Mouse (Mus musculus) thymus, postnatal 36 days (tissue): ENCODE results near the gene Taf1a.
"Not testable (repeated sequence)": the region's sequence is repeated elsewhere in the genome, so short reads cannot be mapped to it uniquely, and the experiment has no call there.

Experiments
- DNase-seq, 2 experiments: peaks; one replicate each; pipeline ENCODE4 v3.0.0; 2022; ENCODE audit warnings: mixed read lengths in 2 of 2

Taf1a gene

DNA sequence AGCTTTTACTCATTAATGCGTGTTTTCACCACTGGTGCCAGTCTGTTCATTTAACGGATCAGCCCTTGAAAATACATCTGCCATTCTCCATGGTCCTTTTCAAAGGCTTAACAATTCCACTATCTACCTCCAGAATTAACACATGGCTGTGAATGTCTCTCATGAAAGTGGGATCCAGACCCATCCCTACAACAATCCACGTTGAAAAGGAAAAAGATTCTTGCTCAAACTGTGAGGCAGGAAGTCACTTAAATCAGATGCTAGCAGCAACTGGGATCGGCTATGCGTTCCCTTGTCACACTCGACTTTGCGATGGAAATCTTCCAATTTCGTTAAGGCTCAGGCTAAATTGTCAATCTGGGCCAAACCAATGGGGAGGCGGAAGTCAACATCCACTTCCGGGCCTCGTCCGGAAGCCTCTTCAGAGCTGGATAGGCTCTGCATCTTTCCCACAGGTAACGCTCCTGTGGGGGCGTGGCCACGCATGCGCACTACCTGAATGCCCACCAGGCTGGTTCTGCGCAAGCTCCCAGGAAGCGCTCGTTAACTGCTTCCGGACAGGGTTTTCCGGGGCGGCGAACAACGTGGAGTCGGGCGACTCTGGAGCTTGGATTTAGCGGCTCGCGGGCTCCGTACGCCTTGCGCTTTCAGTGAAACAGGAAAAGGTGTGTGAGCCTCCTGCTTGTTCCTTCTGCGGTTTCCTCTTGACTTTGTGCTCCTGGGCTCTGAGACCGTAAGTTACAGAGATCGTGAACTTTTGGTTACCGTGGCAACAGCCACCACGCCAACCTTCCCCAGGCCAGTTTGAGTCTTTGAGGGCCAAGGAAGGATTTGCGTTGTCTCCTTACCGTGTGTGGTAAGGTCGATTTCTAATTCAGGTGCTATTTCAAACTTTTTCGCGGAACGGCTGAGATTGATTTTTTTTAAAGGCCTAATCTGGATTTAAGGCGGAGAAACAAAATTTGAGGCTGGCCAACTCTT is at the start of gene Taf1a:
Gene Taf1a, plus strand, starts transcription at position 556 of the 981 bp plus-strand sequence.
- DNase-seq: peak; percentile 89 to 94

DNA sequence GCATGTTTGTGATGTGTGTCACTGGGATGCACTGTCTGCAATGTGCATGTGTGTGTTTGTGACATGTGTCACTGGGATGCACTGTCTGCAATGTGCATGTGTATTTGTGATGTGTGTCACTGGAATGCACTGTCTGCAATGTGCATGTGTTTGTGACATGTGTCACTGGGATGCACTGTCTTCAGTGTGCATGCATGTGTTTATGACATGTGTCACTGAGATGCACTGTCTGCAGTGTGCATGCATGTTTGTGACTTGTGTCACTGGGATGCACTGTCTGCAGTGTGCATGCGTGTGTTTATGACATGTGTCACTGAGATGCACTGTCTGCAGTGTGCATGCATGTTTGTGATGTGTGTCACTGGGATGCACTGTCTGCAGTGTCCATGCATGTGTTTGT is 45.9 kb upstream of the Taf1a start:
- not testable (repeated sequence) for DNase-seq

DNA sequence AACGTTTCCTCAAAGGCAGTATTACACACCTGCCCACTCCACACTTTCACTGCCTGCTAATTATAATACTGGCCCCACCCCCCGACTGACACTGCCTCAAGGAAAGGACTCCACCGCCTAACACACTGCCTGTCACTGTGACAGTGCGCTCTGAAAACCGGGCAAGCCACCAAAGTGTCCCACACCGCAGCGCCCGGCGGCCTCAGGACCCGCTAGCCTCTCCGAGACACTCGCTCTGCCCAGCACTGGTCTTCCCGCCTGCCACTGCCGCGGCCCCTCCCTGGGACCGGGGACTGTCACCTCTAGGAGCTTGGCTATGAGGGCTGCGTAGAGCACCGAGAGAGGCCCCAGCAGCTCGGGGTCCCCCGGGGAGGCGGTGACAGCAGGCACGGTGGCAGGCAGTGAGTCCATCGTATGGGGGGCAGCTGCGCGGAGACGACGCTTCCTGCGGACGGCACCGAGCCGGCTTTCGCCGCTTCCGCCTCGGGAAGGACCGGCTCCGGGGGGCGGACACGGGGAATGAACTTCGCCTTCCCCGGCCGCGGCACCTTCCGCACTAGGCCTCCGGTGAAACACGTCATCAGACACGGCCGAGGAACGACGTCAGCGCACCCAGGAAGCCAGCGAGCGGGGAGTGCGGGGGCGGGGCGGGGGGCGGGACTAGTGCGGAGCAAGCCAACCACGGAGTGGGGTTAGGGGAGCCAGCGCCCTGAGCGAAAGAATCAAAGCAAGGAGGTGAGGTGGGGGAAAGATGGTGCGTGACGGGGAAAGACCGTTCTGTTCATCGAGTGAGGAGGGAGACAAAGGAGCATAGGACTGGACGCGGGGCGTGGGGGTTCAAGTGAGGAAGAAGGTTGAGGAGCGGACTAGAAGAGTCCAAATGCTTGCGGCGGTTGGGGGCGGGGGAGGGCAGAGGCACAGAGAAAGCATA is 43.6 kb upstream of the Taf1a start:
- DNase-seq: peak; percentile 86 to 90

DNA sequence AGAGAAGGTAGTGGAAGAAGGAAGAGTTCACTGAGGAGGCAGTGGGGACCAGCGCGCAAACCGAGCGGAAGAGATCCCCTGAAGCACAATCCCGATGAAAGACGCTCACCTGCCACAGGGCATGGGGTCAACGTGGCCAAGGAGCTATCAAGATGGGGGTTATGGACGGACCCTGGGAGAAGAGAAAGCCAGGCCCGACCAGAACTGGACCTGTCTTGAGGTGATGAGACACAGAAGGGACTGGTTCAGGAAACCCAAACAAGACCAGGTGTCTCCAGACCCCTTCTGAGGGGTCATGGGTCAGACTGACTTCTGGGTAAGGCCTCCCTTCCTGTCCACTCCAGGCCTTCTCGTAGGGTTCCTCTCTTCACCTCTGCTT is 43.0 kb upstream of the Taf1a start:
- DNase-seq: no peak

DNA sequence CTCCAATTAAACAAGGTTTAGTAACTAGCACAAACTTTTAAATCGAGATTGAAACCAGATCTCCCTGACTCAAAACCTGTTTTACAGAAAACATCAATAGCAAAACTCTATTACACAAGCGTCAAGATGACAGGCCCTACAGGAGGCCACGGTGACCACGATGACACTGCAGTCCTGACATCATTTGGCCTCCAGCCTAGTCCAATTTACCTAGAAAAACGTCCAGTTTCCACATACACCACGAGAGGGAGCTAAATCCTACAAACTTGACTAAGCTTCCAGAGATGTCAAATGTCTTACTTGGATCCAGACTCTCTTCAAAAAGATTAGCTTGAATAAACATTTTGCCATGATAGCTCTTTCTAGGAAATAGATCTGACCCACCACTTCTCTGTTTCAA is 38.9 kb upstream of the Taf1a start:
- peak in 1 of 2 experiments; percentile 14 for DNase-seq

DNA sequence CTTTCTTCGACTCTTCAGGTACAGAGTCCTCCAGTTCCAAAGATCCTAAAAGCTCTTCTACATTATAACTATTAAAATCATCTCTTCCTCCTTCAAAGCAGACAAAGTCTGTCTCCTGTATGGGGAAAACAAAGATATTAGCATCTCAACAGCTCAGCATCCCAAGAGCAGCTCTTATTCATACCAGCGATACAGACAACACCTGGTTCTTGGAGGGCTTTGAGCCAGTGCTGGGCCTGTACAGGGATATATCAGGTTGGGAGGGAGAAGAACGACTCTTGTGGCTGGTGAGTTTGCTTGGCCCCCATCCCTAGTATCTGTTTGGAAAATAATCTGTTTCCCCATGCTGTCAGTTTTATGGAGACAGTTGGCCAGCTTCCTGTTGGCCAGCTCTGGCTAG is 29.9 kb upstream of the Taf1a start:
- DNase-seq: no peak

DNA sequence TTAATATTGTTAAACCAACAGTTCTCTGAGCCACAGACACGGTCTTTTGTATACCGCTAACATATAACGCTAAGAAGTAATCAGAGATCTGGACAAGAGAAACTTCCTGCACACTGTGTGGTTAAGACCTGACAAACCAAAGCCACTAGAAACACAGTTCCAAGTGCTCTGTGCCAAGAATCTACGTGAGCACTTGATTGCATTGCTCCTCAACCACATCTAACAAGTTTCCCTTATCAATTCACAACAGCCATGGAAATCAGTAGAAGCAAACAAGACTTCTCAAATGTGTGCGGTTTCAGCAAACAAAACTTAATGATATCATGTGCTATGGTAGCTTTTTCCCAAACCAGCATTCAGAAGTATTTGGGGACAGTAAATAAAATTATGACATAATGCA is 26.5 kb upstream of the Taf1a start:
- no peak for DNase-seq

DNA sequence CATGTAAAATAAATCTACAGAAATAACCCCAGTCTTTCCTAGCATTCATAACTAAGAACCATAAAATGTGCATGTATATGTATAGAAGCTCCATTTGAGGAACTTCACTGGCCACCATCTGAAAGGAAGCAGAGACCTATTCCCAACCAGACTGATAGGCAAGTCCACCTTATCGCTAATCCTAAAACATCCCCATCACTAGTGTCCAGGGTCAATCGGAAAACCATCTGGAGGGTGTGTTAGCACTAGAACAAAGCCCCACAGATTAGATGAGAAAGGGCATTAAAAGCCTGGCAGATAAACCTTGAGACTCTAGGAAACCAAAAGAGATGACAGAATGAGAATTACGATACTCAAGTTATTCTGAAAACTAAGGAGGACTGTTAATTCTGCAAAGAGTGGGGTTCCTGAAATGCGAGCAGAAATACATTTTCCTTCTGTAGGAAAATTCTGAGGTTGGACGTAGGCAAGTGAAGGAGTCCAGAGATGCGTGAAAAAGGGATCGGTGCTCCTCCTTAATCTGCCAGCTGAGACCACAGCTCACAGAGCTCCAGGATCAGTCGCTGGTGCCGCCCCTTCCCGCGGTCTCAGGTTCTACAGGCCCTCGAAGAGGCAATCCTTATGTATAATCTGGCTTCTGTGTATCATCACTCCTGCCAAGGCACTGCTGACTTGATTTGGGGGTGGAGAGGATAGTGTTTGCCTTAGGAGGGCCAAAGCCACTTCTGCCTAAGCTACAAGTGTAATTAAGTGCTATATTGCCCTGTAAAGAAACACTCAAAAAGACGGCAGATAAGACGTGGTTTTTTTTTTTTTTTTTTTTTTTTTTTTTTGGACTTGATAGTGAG is 25.8 kb upstream of the Taf1a start:
- no peak for DNase-seq

DNA sequence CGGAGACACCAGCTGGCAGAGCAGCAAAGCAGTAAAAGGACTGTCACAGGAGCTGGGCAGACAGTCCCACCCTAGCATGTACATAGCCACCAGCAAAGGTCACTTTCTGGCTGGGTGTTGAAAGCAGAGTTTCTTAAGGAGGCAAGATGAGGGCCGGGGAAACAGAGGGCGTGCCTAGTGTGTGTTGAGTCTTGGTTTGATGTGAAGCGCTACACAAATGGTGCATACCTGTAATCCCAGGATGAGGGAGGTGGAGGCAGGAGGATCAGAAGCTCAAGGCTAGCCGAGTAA is 25.3 kb upstream of the Taf1a start:
- DNase-seq: no peak

DNA sequence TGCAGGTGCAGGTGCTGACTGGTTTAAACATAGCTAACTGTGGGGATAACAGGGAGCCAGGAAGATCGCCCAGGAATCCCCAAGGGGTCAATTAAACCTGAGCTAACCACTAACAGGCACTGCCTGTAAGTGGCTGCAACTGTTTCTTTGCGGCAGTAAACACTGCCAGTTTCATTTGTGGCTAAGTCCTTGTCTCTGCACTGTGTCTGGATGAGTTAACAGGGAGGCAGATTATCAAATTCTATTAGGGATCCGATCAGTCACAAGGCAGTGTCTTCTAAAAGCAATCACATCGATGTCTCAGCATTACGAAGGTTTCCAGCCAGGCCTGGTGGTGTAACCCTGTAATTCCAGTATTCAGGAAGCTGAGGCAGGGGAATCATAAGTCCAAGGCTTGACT is 22.4 kb upstream of the Taf1a start:
- no peak for DNase-seq

DNA sequence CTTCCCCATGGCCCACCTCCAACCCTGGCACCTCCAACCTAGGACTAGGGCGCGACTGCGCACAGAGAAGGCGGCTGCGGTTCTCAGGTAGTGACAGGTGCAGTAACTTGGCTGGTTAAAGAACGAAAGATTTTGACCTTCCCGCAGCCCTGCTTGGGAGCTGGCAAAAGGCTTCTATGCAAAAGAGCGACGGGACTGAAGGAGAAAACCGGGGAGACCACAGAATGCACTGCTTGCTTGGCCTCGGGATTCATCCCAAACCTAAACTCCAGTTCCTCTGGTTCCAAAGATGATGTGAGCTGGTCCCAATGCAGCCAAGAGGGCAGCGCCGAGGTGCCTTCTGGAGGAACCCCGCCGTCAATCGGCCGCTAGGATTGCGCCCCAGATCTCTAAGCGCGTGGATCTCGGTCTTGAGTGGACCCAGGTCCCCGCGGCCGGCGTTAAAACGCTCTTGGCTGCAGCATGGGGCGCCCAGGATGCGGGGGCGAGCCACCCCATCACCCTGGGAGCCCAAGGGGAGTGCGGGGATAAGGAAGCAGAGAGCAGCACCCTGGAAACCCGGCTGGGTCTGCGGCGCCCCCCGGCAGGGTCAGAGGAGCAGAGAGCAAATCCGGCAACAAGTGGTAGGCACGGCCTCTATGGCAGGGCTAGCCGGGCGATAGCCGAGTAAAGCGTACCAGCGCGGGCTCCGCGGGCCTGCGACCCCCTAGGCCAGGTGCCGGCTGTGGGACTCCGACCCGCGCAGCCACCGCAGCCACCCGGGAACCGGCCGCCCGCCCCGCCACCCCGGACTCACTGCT is 20.0 kb upstream of the Taf1a start:
- peak in 1 of 2 experiments; percentile 17 for DNase-seq

DNA sequence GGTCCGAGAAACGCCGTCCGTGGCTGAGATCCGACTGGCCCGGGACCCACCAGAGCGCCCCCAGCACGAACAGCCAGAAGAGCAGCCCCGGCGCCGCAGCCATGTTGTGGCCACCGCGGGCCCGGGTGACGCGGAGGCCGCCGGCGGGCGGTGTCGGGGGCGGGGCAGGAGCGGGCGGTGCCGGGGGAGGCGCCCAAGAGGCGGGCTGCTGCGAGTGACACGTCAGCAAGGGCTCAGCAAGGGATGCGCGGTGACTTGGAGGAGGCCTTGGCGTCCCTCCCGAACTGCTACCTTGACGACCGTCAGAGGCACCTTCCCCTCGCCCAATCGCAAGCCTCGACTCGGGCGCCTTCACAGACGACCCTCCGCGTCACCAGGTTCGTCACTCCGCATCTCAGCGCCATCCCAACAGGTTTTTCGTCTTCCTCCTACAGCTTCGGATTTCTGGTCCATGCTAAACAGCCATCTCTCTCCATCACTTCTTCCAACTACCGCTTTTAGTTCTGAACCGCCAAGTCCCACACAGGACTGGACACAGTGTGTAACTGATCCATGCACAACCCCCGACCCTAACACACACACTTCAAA is 19.3 kb upstream of the Taf1a start, which contains the start of gene Mia3:
Gene Mia3, minus strand, starts transcription at position 127 of the 588 bp plus-strand sequence.
- peak; percentile 93 to 95 for DNase-seq

DNA sequence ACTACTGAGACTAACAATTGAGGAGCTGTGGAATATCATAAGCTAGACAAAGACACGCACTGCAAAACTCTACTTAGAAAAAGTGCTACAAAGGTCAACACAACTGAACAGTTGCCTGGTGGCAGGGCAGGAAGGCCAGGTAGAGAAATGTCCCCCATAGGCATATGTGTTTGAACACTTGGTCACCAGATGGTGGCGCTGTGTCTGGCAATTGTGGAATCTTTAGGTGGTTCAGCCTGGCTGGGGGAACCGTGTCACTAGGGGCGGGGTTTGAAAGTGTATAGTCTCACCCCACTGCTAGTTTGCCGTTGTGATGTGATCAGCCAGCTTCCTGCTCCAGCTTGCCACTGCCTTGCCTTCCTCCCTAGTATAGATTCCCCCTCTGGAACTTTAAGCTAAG is 14.1 kb upstream of the Taf1a start:
- DNase-seq: no peak

DNA sequence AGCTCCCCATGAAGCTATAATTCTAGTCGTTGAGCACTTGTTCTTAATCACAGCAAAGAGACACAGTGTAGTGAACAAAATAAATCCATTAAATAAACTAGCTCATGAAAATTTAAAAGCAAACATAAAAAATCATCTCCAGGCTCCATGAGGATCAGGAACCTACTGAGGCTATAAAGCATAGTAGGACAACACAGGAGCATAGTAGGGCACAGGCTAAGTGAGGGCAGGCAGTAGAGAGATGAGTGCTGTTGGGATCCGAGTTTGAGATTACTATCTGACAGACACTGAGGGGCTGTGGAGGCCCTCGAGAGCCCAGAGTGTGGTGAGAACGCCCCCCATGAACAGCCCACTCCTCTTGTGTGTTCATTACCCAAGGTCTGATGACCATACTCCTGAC is 11.7 kb upstream of the Taf1a start:
- DNase-seq: no peak

DNA sequence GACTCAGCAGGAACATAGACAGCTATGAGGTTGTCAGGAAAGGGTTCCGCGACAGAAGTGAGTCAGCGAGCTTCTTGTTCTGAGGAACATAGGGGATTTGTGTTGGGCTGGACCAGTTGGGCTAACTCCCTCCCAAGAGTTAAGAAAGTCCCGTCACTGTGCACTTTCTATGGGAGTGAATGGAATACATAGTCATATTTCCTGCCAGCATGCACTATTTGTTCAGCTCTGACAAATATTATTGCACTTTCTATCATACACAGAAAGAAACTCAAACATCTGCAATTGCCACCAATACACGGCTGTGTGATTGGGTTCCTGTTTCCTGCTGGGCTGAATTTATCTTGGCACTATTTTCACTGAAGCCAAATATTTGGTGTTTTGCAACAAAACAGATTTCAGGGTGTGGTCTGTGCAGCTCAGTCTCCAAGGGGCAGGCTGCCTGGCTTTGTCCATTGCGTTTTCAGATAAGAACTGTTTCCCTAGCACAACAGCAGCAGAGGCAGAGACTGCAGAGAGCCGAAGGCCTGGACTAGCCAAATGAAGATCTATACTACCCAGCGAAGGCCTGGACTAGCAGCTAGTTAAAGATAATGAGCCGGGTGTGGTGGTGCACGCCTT is 10.3 kb upstream of the Taf1a start:
- no peak for DNase-seq

DNA sequence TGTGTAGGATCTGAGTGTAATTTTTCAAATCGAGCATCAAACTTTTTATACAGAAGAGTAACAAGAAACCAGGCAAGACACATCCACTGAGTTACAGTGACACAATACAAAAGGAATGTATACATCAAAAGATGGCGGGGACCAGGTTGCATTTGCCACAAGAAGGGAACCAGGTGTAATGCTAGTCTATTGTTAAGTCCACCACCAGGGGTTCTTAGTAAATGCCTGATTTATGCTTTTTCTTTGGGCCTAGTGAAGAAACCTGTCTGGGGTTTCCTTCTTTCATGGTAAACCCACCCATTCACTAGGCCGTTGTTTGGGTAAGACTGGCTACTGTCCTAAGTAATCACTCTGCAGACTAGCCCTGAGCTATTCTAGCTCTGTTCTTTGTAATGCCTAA is 9.4 kb upstream of the Taf1a start:
- not testable (repeated sequence) for DNase-seq

DNA sequence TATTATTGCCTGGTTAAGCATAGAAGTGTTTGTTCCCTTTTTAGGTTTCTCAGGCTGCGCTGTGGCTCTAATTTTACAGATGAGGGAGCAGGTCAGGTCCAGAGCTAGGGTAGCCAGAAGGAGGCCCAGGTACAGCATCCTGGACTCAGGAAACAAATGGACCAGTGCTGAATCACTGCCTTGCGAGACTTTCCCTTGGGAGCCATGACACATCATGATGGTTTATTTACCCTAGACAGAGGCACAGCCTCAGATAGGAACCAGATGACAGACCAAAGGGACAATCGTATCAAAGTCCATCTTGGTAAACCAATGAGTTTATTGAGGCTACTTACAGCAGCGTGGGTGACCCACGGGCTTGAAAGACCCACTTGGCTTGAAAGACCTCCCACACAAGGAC is 7.0 kb upstream of the Taf1a start:
- no peak for DNase-seq

DNA sequence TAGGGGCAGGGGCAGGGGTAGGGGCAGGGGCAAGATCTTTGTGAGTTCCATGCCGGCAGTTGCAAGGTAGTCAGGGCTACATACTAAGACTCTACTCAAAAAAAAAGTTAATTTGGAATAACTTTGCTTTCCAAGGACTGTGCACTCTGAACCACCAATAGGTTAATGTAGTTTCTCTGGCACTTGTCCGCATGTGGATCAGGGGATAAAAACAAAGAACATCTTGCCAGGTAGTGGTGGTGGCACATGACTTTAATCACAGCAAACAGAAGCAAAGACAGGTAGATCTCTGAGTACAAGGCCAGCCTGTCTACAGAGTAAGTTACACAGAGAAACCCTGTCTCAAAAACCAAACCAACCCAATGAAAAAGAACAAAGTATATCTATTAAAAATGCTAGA is 6.2 kb upstream of the Taf1a start:
- DNase-seq: no peak

DNA sequence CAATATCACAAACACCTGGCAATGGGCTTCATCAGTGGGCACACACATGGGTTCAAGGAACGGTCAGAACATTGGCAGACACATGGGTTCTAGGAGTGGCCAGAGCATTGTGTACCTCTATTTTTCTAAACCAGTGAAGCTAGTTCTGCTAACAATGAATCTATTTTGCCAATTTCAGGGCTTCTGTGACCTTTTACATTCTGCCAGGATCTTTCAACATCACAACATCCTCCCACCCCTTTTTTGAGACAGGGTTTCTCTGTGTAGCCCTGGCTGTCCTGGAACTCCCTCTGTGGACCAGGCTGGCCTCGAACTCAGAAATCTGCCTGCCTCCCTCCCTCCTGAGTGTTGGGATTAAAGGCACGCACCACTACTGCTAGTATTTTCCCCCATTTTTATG is 1.4 kb upstream of the Taf1a start:
- not testable (repeated sequence) for DNase-seq

DNA sequence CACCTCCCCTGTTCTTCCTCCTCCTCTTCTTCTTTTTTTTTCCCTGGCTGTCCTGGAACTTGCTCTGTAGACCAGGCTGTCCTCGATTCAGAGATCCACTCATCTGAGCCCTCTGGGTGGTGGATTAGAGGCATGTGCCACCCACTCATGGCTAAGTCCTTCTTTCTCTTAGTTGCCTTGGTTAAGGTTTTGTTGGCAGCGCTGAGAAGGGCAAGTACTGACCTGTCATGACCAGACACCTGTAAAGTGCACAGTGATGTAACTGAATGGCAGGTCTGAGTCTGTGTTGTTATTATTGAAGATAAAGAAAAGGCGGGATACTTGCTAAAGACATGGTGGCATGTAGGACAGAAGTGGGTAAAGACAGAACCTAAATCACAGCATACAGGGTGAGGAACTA is 14.6 kb downstream of the Taf1a start:
- no peak for DNase-seq
